Mouse (Mus musculus): Measurements from ENCODE around the gene 5031439G07Rik. TPM values are rescaled to one million over a fixed set of nuclear protein-coding genes. Genes with fewer than 3 reads are reported as not detected.

Gene 5031439G07Rik
- polyA plus RNA-seq, 1 experiment from 2014 or later: 7.1 TPM

DNA sequence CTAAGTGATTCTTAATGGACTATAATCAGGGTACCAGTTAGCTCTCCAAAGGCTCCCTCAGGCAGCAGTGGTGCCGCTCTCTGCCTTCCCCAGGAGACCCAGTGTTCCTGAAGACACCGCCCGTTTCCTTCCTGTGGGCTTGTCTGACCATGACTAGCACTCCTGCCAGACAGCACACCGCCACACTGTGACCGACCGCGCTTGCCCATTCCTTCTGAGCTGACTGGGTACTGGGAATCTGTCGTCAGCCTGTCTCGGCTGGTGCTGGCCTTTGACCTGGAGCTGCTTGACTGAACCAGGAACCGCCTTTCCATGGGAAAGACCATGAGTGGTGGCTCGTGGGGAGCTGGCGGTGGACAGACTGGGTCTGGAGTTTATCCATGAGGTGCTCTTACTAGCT lies 48.2 kb downstream of the 5031439G07Rik start:
- no peak overlapping the region for H3K4me2 ChIP-seq
- H3K27me3 ChIP-seq: no peaks in the 10 kb centered on the region

DNA sequence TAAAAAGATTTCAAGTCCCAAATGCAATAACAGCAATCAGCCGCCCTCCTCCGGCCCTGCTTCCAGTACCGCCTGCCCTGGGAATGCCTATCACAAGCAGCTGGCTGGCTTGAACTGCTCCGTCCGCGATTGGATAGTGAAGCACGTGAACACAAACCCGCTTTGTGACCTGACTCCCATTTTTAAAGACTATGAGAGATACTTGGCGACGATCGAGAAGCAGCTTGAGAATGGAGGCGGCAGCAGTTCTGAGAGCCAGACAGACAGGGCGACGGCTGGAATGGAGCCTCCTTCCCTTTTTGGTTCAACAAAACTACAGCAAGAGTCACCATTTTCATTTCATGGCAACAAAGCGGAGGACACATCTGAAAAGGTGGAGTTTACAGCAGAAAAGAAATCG lies 53.5 kb downstream of the 5031439G07Rik start:
- WGBS: 91% methylated on average over 16 of the region's 16 CpGs
- H3K27me3 ChIP-seq: no peaks in the 10 kb centered on the region
- H3K4me1 ChIP-seq: peaks cover 10% of the 10 kb centered on the region; the same call in 1 of the 2 replicates
- no peak overlapping the region for H3K9ac ChIP-seq
- peaks cover 100% of the 10 kb centered on the region for H3K36me3 ChIP-seq
- H3K4me2 ChIP-seq: no peak overlapping the region
- no peak overlapping the region for H3K27ac ChIP-seq
- no peak overlapping the region for H3K4me3 ChIP-seq (replicated peaks)
- H3K9me3 ChIP-seq (replicated peaks): no peaks in the 10 kb centered on the region
- ATAC-seq (replicated peaks; ENCODE audit: low FRiP score): no peak

More for the DNA sequence above, 48.2 kb downstream of the 5031439G07Rik start:
- no peak overlapping the region for H3K4me3 ChIP-seq (replicated peaks)
- 44% methylated on average over 12 of the region's 12 CpGs for WGBS
- peak; percentile 83 for ATAC-seq (replicated peaks; ENCODE audit: low FRiP score)
- peaks cover 86% of the 10 kb centered on the region for H3K36me3 ChIP-seq
- no peaks in the 10 kb centered on the region for H3K9me3 ChIP-seq (replicated peaks)
- H3K27ac ChIP-seq: no peak overlapping the region
- H3K9ac ChIP-seq: no peak overlapping the region
- peaks cover 7% of the 10 kb centered on the region; the same call in 1 of the 2 replicates for H3K4me1 ChIP-seq

DNA sequence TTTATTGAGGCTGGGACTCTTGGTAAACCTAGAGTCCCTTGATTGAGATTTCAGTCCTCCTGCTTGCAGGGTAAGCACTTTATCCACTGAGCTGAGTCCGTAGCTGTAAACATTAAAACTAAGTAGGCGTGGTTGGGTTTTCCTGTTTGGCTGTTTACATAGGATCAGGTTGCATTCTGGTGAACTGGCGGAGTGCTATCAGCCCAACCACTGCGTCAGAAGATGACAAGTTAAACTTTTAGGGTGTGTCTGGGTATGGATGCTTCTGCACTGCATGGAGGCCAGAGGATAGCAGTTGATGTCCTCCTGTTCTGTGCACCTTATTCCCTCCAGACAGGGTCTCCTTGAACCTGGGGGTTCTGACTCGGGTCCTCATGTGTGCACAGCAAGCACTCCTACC lies 56.0 kb downstream of the 5031439G07Rik start:
- H3K9ac ChIP-seq: no peak overlapping the region
- no peak for ATAC-seq (replicated peaks; ENCODE audit: low FRiP score)
- peaks cover 7% of the 10 kb centered on the region; the same call in 1 of the 2 replicates for H3K4me1 ChIP-seq
- peaks cover 100% of the 10 kb centered on the region for H3K36me3 ChIP-seq
- H3K9me3 ChIP-seq (replicated peaks): no peaks in the 10 kb centered on the region
- 33% methylated on average over 5 of the region's 5 CpGs for WGBS
- no peaks in the 10 kb centered on the region for H3K27me3 ChIP-seq
- no peak overlapping the region for H3K27ac ChIP-seq
- H3K4me2 ChIP-seq: no peak overlapping the region
- H3K4me3 ChIP-seq (replicated peaks): no peak overlapping the region

DNA sequence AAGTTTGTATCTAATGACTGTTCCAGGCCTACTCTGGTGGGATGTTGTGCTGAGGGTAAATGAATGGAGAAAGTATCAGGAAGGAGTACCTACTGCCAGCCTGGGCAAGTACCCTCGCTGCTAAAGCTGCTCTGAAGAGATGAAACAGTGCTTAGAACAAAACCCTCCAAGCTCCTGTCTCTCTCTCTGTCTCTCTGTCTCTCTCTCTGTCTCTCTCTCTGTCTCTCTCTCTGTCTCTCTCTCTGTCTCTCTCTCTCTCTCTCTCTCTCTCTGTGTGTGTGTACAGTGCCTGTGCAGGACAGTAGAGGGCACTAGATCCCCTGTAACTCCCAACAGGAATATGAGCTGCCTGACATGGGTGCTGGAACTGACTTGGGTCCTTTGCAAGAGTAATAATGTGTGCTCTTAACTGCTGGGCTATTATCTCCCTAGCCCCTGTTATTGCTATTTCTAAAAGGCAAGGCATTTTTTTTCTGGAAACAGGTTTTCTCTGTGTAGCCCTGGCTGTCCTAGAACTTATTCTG lies 62.8 kb downstream of the 5031439G07Rik start:
- H3K27ac ChIP-seq: no peak overlapping the region
- peak overlapping the region; percentile 60; the same call in 1 of the 2 replicates for H3K4me2 ChIP-seq
- no peaks in the 10 kb centered on the region for H3K27me3 ChIP-seq
- peaks cover 34% of the 10 kb centered on the region for H3K36me3 ChIP-seq
- H3K9ac ChIP-seq: no peak overlapping the region
- peak overlapping the region; percentile 85; the same call in 1 of the 2 replicates for H3K4me3 ChIP-seq (replicated peaks)
- no peaks in the 10 kb centered on the region for H3K9me3 ChIP-seq (replicated peaks)
- ATAC-seq (replicated peaks; ENCODE audit: low FRiP score): no peak
- 80% methylated on average over 1 of the region's 1 CpGs for WGBS
- peaks cover 25% of the 10 kb centered on the region for H3K4me1 ChIP-seq

DNA sequence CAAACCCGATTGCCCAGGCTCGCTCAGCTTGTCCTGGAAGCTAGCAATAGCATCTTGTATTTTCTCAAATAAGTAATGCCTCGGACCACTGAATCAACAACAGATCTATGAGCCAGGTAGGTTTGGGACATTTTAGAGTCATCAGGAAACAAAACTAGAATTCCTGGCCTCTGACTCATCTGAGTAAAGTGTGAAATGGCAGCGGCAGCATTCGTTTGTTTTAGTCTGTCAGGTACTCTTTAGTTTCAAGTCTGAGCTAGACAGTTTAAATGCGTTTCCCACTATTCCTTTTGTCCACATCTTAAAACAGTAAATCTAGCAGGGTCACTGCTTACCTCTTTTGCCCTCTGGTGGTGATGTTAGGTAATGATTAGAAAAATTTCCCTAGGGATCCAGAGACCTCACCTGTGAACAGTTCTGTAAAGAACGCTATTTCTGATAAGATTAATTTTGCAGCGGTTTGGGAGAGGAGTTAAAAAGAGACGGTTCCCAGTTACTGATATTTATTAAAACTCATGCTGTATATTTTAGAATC lies 63.5 kb downstream of the 5031439G07Rik start:
- 10% methylated on average over 9 of the region's 9 CpGs for WGBS
- Histone ChIP-seq H3K27ac (0 out of 2 replicates have a peak overlapping the region, but pooled peaks have one; percentile 28), H3K9me3 (replicated peaks) (no peaks in the 10 kb centered on the region), H3K36me3 (peaks cover 27% of the 10 kb centered on the region), H3K4me3 (replicated peaks) (peak overlapping the region; percentile 85), H3K9ac (peak overlapping the region; percentile 96), H3K4me1 (peaks cover 25% of the 10 kb centered on the region), H3K27me3 (no peaks in the 10 kb centered on the region), H3K4me2 (peak overlapping the region; percentile 60)
- ATAC-seq (replicated peaks; ENCODE audit: low FRiP score): no peak

DNA sequence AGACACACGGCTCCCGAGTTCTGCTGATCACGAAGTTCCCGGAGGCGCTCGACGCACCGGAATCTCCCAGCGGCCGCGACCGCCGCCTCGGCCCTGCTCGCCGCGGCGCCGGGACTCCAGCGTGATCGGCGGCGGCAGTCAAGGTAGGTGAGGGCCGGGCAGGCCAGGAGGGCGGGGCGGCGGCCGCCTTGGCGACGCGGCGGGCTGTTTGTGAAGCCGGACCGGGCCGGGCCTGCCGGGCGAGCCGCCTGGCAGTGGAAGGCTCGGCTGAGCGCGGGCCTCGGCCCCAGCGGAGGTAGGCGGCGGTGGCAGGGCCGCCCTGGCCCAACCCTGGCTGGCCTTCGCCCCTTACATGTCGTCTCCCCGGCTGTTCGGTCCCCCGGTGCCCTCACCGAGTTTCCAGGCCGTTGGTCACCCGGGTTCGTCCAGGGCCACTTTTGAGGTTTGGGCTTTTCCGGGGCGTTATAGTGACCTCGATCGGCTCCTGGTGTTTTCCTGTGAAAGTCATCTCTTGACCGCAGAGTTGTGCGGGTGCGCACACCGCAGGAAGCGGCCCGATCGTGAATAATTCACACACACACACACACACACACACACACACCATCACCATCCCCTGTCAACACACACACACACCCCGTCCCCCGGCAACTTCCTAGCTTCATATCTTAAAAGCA lies 64.7 kb downstream of the 5031439G07Rik start:
- Histone ChIP-seq H3K27ac (peak overlapping the region; percentile 97), H3K27me3 (no peaks in the 10 kb centered on the region), H3K4me3 (replicated peaks) (peak overlapping the region; percentile 85), H3K9me3 (replicated peaks) (no peaks in the 10 kb centered on the region), H3K4me2 (peak overlapping the region; percentile 60), H3K9ac (peak overlapping the region; percentile 96), H3K4me1 (peaks cover 25% of the 10 kb centered on the region), H3K36me3 (peaks cover 15% of the 10 kb centered on the region)
- 0% methylated on average over 68 of the region's 68 CpGs for WGBS
- peak; percentile 81 for ATAC-seq (replicated peaks; ENCODE audit: low FRiP score)

DNA sequence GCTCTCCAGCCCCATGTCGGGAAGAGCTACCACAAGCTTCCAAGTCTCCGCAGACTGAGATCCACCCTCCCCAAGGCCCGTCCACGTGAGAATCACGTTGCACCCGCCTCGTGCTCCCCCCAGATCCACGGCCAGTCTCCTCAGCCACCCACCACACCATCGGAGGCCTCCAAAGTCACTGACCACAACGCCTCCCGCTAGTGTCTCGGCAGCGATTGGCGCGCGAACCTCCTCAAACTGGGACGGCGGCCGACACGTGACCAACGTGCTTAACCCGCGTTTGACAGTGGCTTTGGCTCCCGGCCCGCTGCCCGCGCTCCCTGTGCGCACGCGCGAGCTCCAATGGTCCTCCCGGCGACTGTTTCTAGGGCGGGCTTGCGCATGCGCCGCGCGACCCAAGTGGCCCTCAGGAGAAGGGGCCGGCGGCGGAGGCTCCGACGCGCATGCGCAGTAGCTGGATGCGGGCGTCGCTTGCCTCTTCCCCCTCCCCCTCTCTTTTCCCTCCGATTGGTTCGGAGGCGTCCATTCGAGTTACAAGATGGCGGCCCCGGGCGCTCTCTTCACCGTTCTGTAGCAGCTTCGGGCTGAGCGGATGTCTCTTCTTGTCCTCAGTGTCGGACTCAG lies 65.4 kb downstream of the 5031439G07Rik start, which contains the start of gene Nup50:
Gene Nup50 (plus strand): TSS at position 528 of the 624 bp plus-strand sequence.
- peak within 1 kb of the TSS; percentile 85 for H3K4me3 ChIP-seq (replicated peaks)
- peaks cover 25% of the 10 kb centered on the region for H3K4me1 ChIP-seq
- under 1% methylated on average over 60 of the region's 60 CpGs for WGBS
- peak within 1 kb of the TSS; percentile 96 for H3K9ac ChIP-seq
- H3K27me3 ChIP-seq: no peaks in the 10 kb centered on the region
- no peaks in the 10 kb centered on the region for H3K9me3 ChIP-seq (replicated peaks)
- H3K4me2 ChIP-seq: peak within 1 kb of the TSS; percentile 84
- H3K36me3 ChIP-seq: peaks cover 9% of the 10 kb centered on the region
- peak; percentile 92 for ATAC-seq (replicated peaks; ENCODE audit: low FRiP score)
- peak within 1 kb of the TSS; percentile 97 for H3K27ac ChIP-seq

DNA sequence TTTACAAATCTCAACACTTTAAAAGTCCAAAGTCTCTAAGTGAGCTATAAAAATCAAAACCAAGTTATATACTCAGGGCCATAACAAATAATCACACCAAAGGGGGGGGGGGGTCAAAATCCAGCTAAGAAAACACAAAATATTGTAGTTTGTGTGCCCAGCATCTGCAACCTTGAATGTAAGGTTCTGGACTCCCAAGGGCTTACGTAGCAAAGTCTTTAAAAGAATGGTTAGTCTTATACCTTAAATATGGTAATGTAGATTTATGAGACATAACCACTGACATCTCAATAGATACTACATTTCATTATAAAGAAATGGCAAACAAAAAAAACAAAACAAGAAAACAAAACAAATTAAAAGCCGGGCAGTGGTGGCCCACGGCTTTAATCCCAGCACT lies 68.4 kb downstream of the 5031439G07Rik start, which contains the start of gene Gm29666:
Gene Gm29666 (minus strand): TSS at position 101 of the 400 bp plus-strand sequence.
- Histone ChIP-seq H3K4me1 (peaks cover 14% of the 10 kb centered on the region), H3K27ac (no peak within 1 kb of the TSS), H3K4me2 (no peak within 1 kb of the TSS), H3K4me3 (replicated peaks) (no peak within 1 kb of the TSS), H3K9ac (no peak within 1 kb of the TSS), H3K27me3 (no peaks in the 10 kb centered on the region), H3K9me3 (replicated peaks) (no peaks in the 10 kb centered on the region), H3K36me3 (no peaks in the 10 kb centered on the region)
- 93% methylated on average over 3 of the region's 3 CpGs for WGBS
- no peak for ATAC-seq (replicated peaks; ENCODE audit: low FRiP score)

DNA sequence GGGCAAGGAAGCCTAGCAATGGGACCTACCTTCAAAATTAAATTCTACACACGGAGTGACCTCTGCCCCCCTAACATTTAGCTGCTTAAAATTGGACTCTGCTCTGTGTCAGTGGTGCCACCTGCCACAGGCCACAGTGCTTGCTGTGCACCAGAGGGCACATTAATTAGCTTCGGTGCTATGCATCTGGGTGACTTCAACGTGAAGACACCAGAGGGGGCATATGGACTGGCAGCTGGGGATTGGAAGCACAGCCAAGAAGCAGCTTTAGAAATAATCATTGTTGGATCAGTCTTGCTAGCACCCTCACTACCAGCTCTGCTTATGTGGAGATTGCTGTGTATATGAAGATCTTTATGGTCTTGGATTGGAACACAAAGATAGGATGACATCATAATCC lies 75.2 kb downstream of the 5031439G07Rik start:
- Histone ChIP-seq H3K9me3 (replicated peaks) (no peaks in the 10 kb centered on the region), H3K9ac (no peak overlapping the region), H3K4me3 (replicated peaks) (no peak overlapping the region), H3K27ac (no peak overlapping the region), H3K4me1 (no peaks in the 10 kb centered on the region), H3K4me2 (no peak overlapping the region), H3K36me3 (no peaks in the 10 kb centered on the region), H3K27me3 (no peaks in the 10 kb centered on the region)
- no peak for ATAC-seq (replicated peaks; ENCODE audit: low FRiP score)
- WGBS: 89% methylated on average over 3 of the region's 3 CpGs

DNA sequence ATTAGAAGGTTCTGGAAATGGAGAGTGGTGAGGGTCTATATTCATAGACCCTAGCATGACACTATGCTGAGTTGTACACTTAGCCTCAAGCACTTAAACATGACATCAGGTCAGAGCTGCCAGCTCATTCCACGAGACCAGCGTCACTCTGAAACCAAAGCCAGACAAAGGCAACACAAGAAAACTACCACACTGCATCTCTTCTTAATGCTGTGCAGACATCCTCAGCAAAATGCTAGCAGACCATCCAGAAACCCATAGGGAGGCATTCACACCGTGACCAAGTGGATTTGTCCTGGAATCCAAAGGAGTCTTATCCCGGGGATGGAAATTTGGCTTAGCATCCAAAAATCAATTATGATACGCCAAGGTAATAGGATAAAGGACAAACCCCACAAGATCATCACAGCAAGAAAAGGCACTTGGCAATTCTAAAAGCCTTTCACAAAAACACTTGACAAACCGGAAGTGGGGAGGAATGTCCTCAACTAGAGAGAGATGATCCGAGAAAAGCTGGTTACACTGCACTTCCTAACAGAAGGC lies 84.4 kb downstream of the 5031439G07Rik start:
- WGBS: 74% methylated on average over 7 of the region's 7 CpGs
- H3K4me1 ChIP-seq: 0 out of 2 replicates have a peak, but pooled peaks cover under 1% of the 10 kb centered on the region
- no peak overlapping the region for H3K4me2 ChIP-seq
- H3K27ac ChIP-seq: no peak overlapping the region
- ATAC-seq (replicated peaks; ENCODE audit: low FRiP score): no peak
- H3K27me3 ChIP-seq: no peaks in the 10 kb centered on the region
- no peak overlapping the region for H3K9ac ChIP-seq
- no peak overlapping the region for H3K4me3 ChIP-seq (replicated peaks)
- H3K36me3 ChIP-seq: no peaks in the 10 kb centered on the region
- no peaks in the 10 kb centered on the region for H3K9me3 ChIP-seq (replicated peaks)

DNA sequence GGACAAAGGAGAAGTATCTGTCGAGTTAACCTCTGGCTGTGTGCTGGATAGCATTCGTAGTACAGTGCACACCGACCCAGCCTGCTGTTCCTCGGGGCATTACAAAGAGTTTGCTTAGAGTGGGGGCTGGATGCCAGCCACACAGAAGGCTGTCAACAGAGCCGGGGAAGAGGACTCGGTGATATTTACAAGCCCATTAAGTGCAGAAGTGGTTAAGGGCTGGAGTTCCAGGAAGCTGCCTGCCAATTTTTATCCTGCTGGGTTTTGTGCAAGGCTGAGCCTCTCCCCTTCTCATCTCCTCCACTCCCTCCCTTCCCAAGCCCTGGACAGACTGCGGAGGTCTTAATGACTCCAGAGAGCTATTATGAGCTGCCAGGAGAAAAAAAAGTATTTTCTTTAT lies 90.3 kb downstream of the 5031439G07Rik start:
- ATAC-seq (replicated peaks; ENCODE audit: low FRiP score): no peak
- Histone ChIP-seq H3K4me3 (replicated peaks) (no peak overlapping the region), H3K9ac (no peak overlapping the region), H3K36me3 (no peaks in the 10 kb centered on the region), H3K27ac (no peak overlapping the region), H3K27me3 (no peaks in the 10 kb centered on the region), H3K4me1 (peaks cover 11% of the 10 kb centered on the region; the same call in 1 of the 2 replicates), H3K4me2 (no peak overlapping the region), H3K9me3 (replicated peaks) (no peaks in the 10 kb centered on the region)
- 21% methylated on average over 7 of the region's 7 CpGs for WGBS

DNA sequence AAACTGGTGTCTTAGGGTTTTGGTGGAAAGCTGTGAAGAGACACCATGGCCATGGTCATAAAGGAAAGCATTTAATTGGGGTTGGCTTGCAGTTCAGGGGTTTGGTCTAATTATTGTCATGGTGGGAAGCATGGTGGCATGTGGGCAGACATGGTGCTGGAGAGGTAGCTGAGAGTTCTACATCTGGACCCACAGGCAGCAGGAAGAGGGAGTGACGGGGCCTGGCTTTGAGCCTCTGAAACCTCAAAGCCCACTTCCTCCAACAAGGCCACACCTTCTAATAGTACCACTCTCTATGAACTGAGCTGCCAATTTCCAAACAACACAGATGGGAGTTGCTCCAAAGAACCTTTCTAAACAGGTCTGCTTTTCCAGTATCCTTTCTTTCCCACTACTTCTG lies 91.7 kb downstream of the 5031439G07Rik start:
- no peak overlapping the region for H3K4me2 ChIP-seq
- no peak overlapping the region for H3K9ac ChIP-seq
- WGBS: 86% methylated on average over 1 of the region's 1 CpGs
- H3K36me3 ChIP-seq: no peaks in the 10 kb centered on the region
- H3K9me3 ChIP-seq (replicated peaks): no peaks in the 10 kb centered on the region
- H3K27me3 ChIP-seq: no peaks in the 10 kb centered on the region
- no peak overlapping the region for H3K27ac ChIP-seq
- no peak overlapping the region for H3K4me3 ChIP-seq (replicated peaks)
- ATAC-seq (replicated peaks; ENCODE audit: low FRiP score): no peak
- peaks cover 11% of the 10 kb centered on the region; the same call in 1 of the 2 replicates for H3K4me1 ChIP-seq

Measured in kidney, embryonic 15.5 days (tissue).